Comparison of ENCODE assay signal across 22 mouse cellular contexts in genomic region chr8:82995727-82996438, GRCm38 (mm10).
"Had no signal": no experiment of that assay in that cellular context is flagged by ENCODE, and none has a peak within 500 bp of the region (broad histone marks: within the 10 kb centered on the region; RNA-seq: fewer than 3 reads in every experiment).

No protein-coding gene starts in this region.

- H3K4me1 ChIP-seq: intestine, embryonic 15.5 days; kidney, embryonic 15.5 days; limb, embryonic 15.5 days; midbrain, embryonic 12.5 days; neural tube, embryonic 13.5 days; stomach, embryonic 15.5 days had no signal

- H3K4me3 ChIP-seq: intestine, embryonic 15.5 days; kidney, embryonic 15.5 days; limb, embryonic 12.5 days; limb, embryonic 15.5 days; megakaryocyte, embryonic 14.5 days; midbrain, embryonic 12.5 days; myocyte; neural tube, embryonic 13.5 days; stomach, embryonic 15.5 days had no signal

- H3K4me2 ChIP-seq: intestine, embryonic 15.5 days; kidney, embryonic 15.5 days; limb, embryonic 12.5 days; limb, embryonic 15.5 days; liver, embryonic 11.5 days; midbrain, embryonic 12.5 days; neural tube, embryonic 13.5 days; stomach, embryonic 15.5 days had no signal

- DNase-seq: kidney, adult 11 months; kidney, adult 8-10 months; kidney, postnatal 10 days; kidney, postnatal 4 days; left cerebral cortex, postnatal 4 days; liver, postnatal 0 days; retina, postnatal 1 day; right cerebral cortex, postnatal 25 days; spleen, adult 18-20 months; thymus, postnatal 25 days had no signal

- H3K9me3 ChIP-seq: intestine, embryonic 15.5 days; kidney, embryonic 15.5 days; limb, embryonic 12.5 days; limb, embryonic 15.5 days; megakaryocyte, embryonic 14.5 days; midbrain, embryonic 12.5 days; neural tube, embryonic 13.5 days; stomach, embryonic 15.5 days had no signal

- H3K36me3 ChIP-seq: intestine, embryonic 15.5 days; kidney, embryonic 15.5 days; limb, embryonic 12.5 days; limb, embryonic 15.5 days; midbrain, embryonic 12.5 days; neural tube, embryonic 13.5 days; stomach, embryonic 15.5 days had no signal

- H3K27ac ChIP-seq: intestine, embryonic 15.5 days; kidney, embryonic 15.5 days; limb, embryonic 12.5 days; limb, embryonic 15.5 days; liver, embryonic 14.5 days; midbrain, embryonic 12.5 days; neural tube, embryonic 13.5 days; stomach, embryonic 15.5 days had no signal

- ATAC-seq: intestine, embryonic 15.5 days; liver, postnatal 0 days; midbrain, embryonic 16.5 days had no signal

- H3K9ac ChIP-seq: intestine, embryonic 15.5 days; kidney, embryonic 15.5 days; limb, embryonic 12.5 days; limb, embryonic 15.5 days; liver, embryonic 14.5 days; liver, postnatal 0 days; midbrain, embryonic 12.5 days; neural tube, embryonic 13.5 days; stomach, embryonic 15.5 days had no signal

- H3K27me3 ChIP-seq: intestine, embryonic 15.5 days; kidney, embryonic 15.5 days; limb, embryonic 12.5 days; limb, embryonic 15.5 days; megakaryocyte, embryonic 14.5 days; midbrain, embryonic 12.5 days; neural tube, embryonic 13.5 days; stomach, embryonic 15.5 days had no signal
